Mouse (Mus musculus): ENCODE results near the gene Trpm8. TPM values are rescaled to one million over a fixed set of nuclear protein-coding genes. Genes with fewer than 3 reads are reported as not detected.

Trpm8 gene
- polyA plus RNA-seq, 1 experiment: 0.02 TPM

DNA sequence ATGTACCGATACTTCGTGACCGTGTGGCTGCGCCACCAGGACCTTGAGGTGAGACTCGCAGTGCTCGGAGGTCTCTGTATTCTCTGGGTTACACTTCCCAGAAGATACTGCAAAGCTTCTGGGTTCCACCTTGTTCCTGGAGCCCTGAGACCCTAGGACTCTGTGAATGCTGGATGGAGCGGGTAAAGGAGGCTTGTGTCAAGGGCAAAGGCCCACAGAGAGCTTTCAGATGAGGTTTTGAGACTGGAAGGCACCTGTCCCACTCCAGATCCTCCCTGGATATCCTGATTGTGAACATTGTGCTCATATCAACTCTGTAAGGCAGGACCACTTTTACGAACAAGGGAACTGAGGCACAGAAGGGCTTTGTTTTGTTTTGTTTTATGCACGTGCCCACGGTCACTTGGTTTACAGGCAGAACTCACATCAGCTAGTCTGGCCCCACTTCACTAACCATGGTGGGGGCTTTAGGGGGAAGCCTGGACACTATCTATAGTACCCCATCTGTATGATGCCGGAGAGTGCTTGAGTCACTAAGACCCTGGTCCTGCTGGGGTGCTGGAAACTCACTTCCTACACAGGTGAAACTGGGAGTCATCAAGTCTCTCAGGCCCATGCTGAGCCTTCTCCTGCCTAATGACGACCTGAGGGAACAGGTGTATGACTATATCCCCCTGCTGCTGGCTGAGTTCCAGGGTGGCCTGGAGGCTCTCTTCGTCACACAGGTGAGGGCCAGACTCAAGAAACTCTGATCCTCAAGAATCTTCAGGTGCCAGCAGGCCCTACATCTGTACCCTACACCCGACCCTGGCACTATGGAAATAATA, 43.8 kb upstream of the Trpm8 start:
- no peaks in the 10 kb centered on the region for H3K36me3 ChIP-seq (ENCODE audit: control insufficient read depth, insufficient read depth)
- TF ChIP-seq TCF3 (IDR thresholded peaks at IDR 0.05; ENCODE audit: insufficient read length, low read depth): no peak
- no peak for TF ChIP-seq MYOD1 (IDR thresholded peaks at IDR 0.05; ENCODE audit: control insufficient read depth in 1 of 3, insufficient read length in 2 of 3, low read depth in 2 of 3)
- no peak for TF ChIP-seq USF1 (IDR thresholded peaks at IDR 0.05; ENCODE audit: low read depth)
- TF ChIP-seq TCF12 (IDR thresholded peaks at IDR 0.05; ENCODE audit: insufficient read depth, poor library complexity, severe bottlenecking): no peak
- no peaks in the 10 kb centered on the region for H3K79me2 ChIP-seq (ENCODE audit: control insufficient read depth, insufficient read depth)
- no peak overlapping the region for H3ac ChIP-seq (ENCODE audit: control insufficient read depth, insufficient read length)
- no peak overlapping the region for H3K4me3 ChIP-seq
- peaks cover 23% of the 10 kb centered on the region for H3K27me3 ChIP-seq (ENCODE audit: control insufficient read depth, insufficient read depth, insufficient read length)
- H3K4me2 ChIP-seq (ENCODE audit: low read depth): no peak overlapping the region

DNA sequence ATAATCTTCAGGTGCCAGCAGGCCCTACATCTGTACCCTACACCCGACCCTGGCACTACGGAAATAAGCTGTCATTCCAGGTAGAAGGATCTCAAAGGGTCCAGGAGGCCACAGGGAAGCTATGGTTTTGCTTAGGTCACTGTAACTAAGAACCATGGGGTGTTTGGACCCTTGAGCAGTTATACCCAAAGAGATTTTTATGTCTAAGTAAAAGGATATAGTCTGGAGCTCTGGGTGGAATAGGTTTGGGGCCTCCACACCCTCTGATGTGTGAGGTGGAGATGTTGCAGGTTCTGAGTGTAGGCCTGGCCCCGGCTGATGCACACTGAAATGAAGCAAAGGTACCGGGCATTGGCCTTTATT, 43.2 kb upstream of the Trpm8 start:
- H3K4me3 ChIP-seq: no peak overlapping the region
- TF ChIP-seq USF1 (IDR thresholded peaks at IDR 0.05; ENCODE audit: low read depth) (no peak), POLR2A (IDR thresholded peaks at IDR 0.05; ENCODE audit: insufficient read length, low read depth) (no peak), MYOD1 (IDR thresholded peaks at IDR 0.05; ENCODE audit: control insufficient read depth in 1 of 3, insufficient read length in 2 of 3, low read depth in 2 of 3) (no peak), TCF3 (IDR thresholded peaks at IDR 0.05; ENCODE audit: insufficient read length, low read depth) (no peak), E2F4 (IDR thresholded peaks at IDR 0.05; ENCODE audit: insufficient read depth) (no peak), CEBPB (IDR thresholded peaks at IDR 0.05; ENCODE audit: insufficient read depth, poor library complexity, severe bottlenecking) (no peak), TCF12 (IDR thresholded peaks at IDR 0.05; ENCODE audit: insufficient read depth, poor library complexity, severe bottlenecking) (no peak), POLR2AphosphoS2 (IDR thresholded peaks at IDR 0.05; ENCODE audit: insufficient read length, low read depth) (no peak), REST (IDR thresholded peaks at IDR 0.05; ENCODE audit: insufficient read depth, insufficient read length) (no peak), MAX (IDR thresholded peaks at IDR 0.05; ENCODE audit: low read depth) (no peak)
- peaks cover 23% of the 10 kb centered on the region for H3K27me3 ChIP-seq (ENCODE audit: control insufficient read depth, insufficient read depth, insufficient read length)
- H3K4me2 ChIP-seq (ENCODE audit: low read depth): no peak overlapping the region
- no peaks in the 10 kb centered on the region for H3K36me3 ChIP-seq (ENCODE audit: control insufficient read depth, insufficient read depth)
- no peak overlapping the region for H3ac ChIP-seq (ENCODE audit: control insufficient read depth, insufficient read length)
- no peaks in the 10 kb centered on the region for H3K79me2 ChIP-seq (ENCODE audit: control insufficient read depth, insufficient read depth)

DNA sequence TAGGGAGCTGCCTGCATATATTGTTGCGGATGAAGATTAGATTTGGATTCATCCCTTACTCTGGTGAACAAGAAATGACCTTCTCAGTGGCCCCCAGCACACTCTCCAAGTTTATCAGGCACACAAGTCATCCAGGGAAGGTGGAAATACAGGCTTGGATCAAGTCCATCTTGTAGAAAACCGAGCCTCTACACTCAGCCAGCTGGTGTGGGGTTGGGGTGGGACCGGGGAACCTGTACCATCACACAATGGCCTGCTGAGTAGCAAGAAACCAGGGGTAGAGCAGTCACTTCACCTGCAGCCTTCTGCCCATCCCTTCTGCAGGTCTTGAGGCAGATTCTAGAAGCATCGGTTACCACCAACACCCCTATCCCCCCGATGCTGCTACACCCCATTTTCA, 42.8 kb upstream of the Trpm8 start:
- H3K79me2 ChIP-seq (ENCODE audit: control insufficient read depth, insufficient read depth): no peaks in the 10 kb centered on the region
- H3K4me3 ChIP-seq: no peak overlapping the region
- no peak overlapping the region for H3K4me2 ChIP-seq (ENCODE audit: low read depth)
- no peak for TF ChIP-seq MYOG (IDR thresholded peaks at IDR 0.05; ENCODE audit: control insufficient read depth in 1 of 3, insufficient read depth in 1 of 3, insufficient read length in 2 of 3, low read depth in 2 of 3)
- no peak overlapping the region for H3ac ChIP-seq (ENCODE audit: control insufficient read depth, insufficient read length)
- H3K36me3 ChIP-seq (ENCODE audit: control insufficient read depth, insufficient read depth): no peaks in the 10 kb centered on the region
- H3K27me3 ChIP-seq (ENCODE audit: control insufficient read depth, insufficient read depth, insufficient read length): peaks cover 23% of the 10 kb centered on the region

DNA sequence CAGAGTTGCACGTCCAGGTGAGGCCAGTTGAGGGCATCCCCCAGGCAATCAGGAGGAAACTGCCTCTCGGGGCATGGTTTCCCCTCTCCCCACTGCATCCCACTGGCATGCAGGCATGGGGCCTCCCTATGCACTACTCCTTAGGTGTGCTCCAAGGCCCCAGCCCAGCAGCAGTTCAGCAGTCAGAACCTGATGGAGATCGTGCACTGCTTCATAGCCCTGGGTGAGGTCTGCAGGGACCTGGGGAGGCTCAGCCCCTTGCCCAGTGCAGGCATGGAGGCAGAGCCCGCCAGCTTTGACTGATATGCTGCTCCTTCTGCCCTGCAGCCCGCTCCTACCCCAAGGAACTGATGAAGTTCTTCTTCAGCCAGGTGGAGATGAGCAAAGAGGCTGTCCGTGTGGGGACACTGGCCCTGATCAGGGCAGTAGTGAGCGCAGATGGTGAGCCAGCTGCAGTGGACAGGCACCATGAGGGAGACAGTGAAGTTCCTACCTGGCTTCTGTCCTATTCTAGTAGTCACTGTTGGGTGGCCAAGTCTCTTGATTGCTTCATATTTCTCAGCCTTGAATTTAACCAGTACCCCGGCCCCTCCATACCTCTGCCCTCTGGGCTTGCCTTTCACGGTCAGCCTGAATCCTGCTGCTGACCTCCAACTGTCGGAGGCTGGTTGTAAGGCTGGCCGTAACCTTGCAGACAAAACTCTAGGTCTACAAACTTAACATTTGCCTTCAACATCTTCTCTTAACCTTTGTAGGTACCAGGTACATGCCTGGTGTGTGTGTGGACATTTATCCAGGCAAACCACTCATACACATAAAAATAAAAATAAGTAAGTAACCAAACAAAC, 42.2 kb upstream of the Trpm8 start:
- H3K79me2 ChIP-seq (ENCODE audit: control insufficient read depth, insufficient read depth): no peaks in the 10 kb centered on the region
- no peak overlapping the region for H3ac ChIP-seq (ENCODE audit: control insufficient read depth, insufficient read length)
- no peaks in the 10 kb centered on the region for H3K36me3 ChIP-seq (ENCODE audit: control insufficient read depth, insufficient read depth)
- TF ChIP-seq MAX (IDR thresholded peaks at IDR 0.05; ENCODE audit: low read depth): no peak
- no peak for TF ChIP-seq REST (IDR thresholded peaks at IDR 0.05; ENCODE audit: insufficient read depth, insufficient read length)
- TF ChIP-seq USF1 (IDR thresholded peaks at IDR 0.05; ENCODE audit: low read depth): no peak
- TF ChIP-seq SRF (IDR thresholded peaks at IDR 0.05; ENCODE audit: control insufficient read depth, insufficient read length, low read depth): no peak
- no peak for TF ChIP-seq E2F4 (IDR thresholded peaks at IDR 0.05; ENCODE audit: insufficient read depth)
- no peak for TF ChIP-seq TCF3 (IDR thresholded peaks at IDR 0.05; ENCODE audit: insufficient read length, low read depth)
- TF ChIP-seq TCF12 (IDR thresholded peaks at IDR 0.05; ENCODE audit: insufficient read depth, poor library complexity, severe bottlenecking): no peak
- no peak for TF ChIP-seq POLR2AphosphoS2 (IDR thresholded peaks at IDR 0.05; ENCODE audit: insufficient read length, low read depth)
- no peak for TF ChIP-seq MYOG (IDR thresholded peaks at IDR 0.05; ENCODE audit: control insufficient read depth in 1 of 3, insufficient read depth in 1 of 3, insufficient read length in 2 of 3, low read depth in 2 of 3)
- no peak for TF ChIP-seq POLR2A (IDR thresholded peaks at IDR 0.05; ENCODE audit: insufficient read length, low read depth)
- no peak for TF ChIP-seq CEBPB (IDR thresholded peaks at IDR 0.05; ENCODE audit: insufficient read depth, poor library complexity, severe bottlenecking)
- TF ChIP-seq MYOD1 (IDR thresholded peaks at IDR 0.05; ENCODE audit: control insufficient read depth in 1 of 3, insufficient read length in 2 of 3, low read depth in 2 of 3): no peak
- H3K4me2 ChIP-seq (ENCODE audit: low read depth): no peak overlapping the region
- H3K4me3 ChIP-seq: no peak overlapping the region
- H3K27me3 ChIP-seq (ENCODE audit: control insufficient read depth, insufficient read depth, insufficient read length): peaks cover 23% of the 10 kb centered on the region

DNA sequence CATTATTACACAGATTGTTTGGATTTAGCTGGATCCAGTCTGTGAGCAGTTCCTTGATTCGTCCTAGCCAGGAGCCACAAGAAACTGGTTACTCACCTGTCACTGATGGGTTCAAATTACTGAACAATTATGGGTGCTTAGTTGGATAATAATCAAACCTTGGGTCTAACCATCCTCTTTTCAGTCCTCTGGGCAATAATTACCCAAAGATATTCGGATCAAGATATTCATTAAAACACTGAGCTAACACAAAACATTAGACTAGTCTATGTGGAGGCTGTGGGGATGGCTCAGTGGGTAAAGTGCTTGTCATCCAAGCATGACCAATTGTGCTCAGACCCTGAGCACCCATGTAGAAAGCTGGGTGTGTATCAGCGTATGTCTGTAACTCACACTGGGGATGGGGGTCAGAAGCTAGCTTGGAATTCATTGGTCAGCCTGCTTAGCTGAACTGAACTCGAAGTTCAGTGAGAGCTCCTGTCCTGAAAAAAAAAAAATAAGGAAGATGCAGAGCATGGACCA, 41.5 kb upstream of the Trpm8 start:
- Histone ChIP-seq H3K4me3 (no peak overlapping the region), H3K79me2 (ENCODE audit: control insufficient read depth, insufficient read depth) (no peaks in the 10 kb centered on the region), H3K4me2 (ENCODE audit: low read depth) (no peak overlapping the region), H3K27me3 (ENCODE audit: control insufficient read depth, insufficient read depth, insufficient read length) (peaks cover 23% of the 10 kb centered on the region), H3ac (ENCODE audit: control insufficient read depth, insufficient read length) (no peak overlapping the region), H3K36me3 (ENCODE audit: control insufficient read depth, insufficient read depth) (no peaks in the 10 kb centered on the region)
- TF ChIP-seq POLR2AphosphoS2 (IDR thresholded peaks at IDR 0.05; ENCODE audit: insufficient read length, low read depth): no peak
- no peak for TF ChIP-seq POLR2A (IDR thresholded peaks at IDR 0.05; ENCODE audit: insufficient read length, low read depth)
- TF ChIP-seq MYOD1 (IDR thresholded peaks at IDR 0.05; ENCODE audit: control insufficient read depth in 1 of 3, insufficient read length in 2 of 3, low read depth in 2 of 3): no peak
- no peak for TF ChIP-seq USF1 (IDR thresholded peaks at IDR 0.05; ENCODE audit: low read depth)
- no peak for TF ChIP-seq TCF3 (IDR thresholded peaks at IDR 0.05; ENCODE audit: insufficient read length, low read depth)
- TF ChIP-seq CEBPB (IDR thresholded peaks at IDR 0.05; ENCODE audit: insufficient read depth, poor library complexity, severe bottlenecking): no peak
- TF ChIP-seq MAX (IDR thresholded peaks at IDR 0.05; ENCODE audit: low read depth): no peak
